Mouse (Mus musculus) monocyte, adult 2 months (primary cell): ENCODE results near the gene Pgm2.

ENCODE experiments used
- DNase-seq, 2 experiments: peaks; one replicate each; pipeline ENCODE4 v3.0.0; 2022; ENCODE audit warnings: low spot score in 2 of 2, low read depth in 1 of 2

Pgm2 gene

DNA sequence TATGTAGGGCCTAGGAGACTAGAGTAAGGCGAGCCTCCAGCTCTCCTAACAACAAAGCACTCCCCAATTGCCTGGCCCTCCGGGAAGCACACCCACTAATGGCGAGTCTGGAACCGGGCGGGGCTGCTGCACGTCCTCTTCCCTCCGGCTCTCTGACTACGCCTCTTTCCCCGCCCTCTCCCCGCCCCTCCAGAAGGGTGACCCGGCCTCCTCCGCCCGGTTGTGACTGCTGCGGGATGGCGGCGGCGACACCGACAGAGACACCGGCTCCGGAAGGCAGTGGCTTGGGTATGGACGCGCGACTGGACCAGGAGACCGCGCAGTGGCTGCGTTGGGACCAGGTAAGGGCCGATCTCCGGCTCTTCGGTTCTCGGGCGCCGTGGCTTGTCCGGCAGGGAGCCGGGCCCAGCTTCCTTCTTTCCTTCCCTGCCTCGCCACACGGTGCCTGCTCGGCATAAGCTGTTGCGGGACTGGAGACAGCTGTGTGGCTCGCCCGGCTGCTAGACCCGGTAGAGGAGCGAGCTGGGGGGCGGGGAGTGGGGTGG lies at the start of gene Pgm2:
TSS of gene Pgm2 (plus strand) at position 203 of the 545 bp plus-strand sequence.
- peak; percentile 27 to 70 for DNase-seq

DNA sequence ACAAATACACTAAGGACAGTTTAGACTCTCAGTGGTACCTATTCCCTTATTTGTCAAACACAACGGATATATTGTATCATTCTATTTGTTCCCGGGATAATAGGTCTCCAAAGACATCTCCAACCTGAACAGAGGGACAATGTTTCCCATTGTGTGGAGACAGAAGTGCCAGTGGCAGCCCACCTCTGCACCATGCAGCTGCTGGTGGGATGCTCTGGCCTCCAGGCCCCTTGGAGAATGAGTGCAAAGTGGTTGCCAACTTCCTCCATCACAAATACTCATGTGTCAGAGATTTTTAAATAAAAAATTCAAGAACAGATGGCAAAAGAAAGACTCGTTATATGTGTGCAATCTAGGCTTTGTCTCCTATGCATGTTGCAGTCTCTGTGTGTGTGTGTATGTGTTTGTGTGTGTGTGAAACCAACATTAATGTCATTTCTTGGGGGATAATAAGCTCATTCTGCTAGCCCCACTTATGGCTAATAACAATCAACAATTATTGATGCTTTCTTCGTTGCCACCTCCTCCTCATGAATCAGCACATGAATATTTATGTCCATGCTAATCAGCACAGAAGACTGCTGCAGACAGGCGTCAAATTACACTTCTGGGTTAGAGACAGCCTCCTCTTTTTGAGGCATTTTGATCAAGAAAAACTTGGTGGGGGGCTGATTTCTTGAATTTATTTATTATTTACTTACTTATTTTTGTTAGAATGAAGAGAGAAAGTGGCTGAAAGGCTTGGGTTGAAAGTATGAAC lies 48.9 kb upstream of the Pgm2 start:
- DNase-seq, result no peak

DNA sequence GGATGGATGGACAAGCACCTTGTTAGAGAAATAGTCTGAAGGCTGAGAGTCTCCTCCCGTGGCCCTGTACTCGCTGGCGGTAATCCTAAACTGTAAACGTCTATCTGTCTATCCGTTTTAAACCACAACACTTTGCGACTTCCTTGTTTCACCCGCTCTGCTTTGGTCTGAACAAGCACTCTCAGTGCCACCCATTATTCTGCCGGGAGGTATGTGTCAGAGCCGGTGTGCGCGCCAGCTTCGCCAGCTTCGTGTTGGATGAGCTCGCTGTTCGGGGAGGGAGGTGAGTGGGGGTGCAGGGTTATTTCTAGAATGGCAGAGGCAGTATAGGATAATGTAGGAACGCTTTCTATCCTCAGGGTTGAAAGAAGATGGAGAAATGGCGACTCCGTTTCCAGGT lies 48.0 kb upstream of the Pgm2 start:
- DNase-seq, result no peak

GRCm38 (mm10) chr5:64045502-64045901 lies 47.2 kb upstream of the Pgm2 start:
- no peak for DNase-seq

DNA sequence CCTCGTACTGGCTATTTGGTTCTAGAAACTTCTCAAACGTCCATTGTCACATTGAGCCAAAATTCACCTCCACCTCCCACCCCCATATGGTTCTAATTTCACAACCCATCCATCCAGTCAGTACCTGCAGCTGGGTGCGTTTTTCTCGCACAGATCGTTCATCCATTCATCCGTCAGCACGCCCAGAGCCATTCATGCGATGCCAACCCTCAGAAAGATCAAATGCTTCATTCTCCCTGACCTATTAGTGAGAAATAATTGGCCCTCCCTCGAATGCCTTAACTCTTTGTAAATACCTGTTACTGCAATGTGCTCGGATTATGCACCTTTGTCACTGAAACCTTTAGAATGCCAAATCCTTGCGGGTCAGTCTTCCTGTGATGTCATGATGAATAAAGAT lies 45.8 kb upstream of the Pgm2 start:
- no peak for DNase-seq

- DNase-seq, result no peak
Observed at GRCm38 (mm10) chr5:64047921-64048320, 44.8 kb upstream of the Pgm2 start.

DNA sequence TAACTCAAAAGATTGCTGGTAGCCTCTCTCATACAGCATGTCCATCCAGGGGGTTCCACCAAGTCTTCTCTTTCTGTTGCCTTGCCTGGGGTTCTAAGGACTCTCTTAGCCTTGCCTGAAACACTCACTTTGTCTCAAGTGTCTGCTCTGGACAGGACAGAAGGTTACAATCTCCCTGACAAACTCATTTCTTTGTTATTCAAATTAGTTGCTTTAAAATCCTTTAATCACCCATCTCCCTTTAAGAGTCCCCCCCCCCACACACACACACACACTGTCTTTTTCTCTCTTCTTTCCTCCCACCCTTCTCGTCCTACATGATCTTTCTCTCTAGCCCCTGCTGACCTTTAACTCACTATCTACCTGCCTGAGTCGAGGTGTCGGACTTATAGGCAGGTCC lies 44.1 kb upstream of the Pgm2 start:
- DNase-seq, result no peak

DNA sequence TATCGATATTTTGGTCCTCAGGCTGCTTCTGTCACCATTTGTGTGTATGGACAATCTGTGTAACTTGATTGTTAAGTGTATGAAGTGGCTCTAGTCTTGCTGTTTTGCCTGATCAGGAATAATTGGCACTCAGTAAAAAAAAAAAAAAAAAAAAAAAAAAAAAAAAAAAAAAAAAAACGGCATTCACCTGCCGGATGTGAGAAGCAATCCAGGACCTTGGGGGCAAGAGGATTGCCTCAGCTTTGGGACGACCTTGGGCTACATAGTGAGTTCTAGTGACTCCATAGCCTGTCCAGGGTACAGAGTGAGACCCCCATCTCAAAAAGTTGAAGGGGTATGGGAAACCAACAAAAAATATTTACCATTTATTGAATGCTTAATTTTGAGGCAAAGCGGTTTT lies 43.5 kb upstream of the Pgm2 start:
- DNase-seq, result no peak

- DNase-seq, result no peak
Observed at GRCm38 (mm10) chr5:64053010-64053409, 39.7 kb upstream of the Pgm2 start.

DNA sequence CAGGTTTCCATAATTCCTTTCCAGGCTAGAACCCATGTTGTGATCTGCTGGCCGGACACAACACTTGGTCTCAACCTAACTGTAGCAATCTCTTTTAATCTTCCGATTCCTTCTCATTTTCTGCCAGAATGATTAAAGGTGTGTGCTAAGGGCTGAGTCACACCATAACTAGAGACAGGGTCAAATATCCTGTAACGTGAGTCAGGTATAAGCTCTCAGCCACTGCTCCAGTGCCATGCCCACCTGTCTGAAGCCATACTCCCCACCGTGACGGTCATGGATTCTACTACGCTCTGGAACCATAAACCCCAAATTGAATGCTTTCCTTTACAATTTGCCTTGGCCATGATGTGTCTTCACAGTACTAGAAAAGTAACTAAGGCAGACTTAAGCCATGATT lies 36.5 kb upstream of the Pgm2 start:
- DNase-seq, result no peak

- DNase-seq, result no peak
Observed at GRCm38 (mm10) chr5:64060881-64061280, 31.9 kb upstream of the Pgm2 start.

DNA sequence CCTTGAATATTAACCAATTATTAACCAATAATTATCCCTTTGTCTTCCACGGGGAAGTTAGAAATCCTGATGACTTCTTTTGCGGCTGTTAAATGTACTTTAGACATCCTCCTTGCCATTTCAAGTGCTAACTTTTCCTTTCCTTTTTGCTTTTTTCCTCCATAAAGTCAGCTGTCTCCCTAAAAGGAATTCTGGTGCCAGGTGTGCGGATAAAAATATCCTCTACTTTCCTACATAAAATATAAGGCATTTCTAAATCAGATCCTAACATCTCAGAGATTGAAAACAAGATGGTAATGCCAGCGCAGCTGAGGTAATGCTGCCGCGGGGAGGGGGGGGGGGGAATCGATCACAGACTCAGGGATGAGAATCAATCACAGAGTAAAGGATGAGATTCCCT lies 31.1 kb upstream of the Pgm2 start:
- DNase-seq, result no peak

DNA sequence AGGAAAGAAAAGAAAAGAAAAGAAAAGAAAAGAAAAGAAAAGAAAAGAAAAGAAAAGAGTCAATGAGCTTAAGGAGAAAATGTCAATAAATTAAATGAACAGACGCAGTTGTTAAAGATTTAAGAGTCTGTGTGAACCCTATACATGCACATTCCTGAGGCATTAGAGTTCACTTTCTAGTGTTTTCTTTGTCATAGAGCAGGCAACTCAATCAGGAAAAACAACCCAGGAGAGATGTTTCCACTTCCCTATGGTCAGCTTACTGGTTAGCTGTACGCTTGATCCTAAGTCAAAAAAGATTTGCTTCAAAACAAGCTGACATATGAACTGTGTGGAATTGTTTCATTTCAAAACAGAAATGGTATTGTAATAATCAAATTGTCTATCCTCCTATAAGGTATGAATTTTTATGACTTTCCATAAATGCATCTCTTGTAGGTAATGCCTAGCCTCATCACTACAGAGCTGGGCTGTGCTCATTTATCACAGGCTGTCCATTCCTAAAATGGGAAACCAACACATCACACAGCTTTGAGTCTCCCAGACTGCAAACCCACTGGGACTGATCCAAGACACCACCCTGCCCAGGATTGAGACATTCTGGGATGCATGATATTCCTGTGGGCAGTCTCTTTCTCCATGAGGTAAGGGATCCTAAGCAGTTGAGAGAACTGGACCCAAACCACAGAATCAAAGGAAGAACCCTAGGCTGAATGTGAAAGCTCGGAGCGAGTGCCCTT lies 29.7 kb upstream of the Pgm2 start:
- no peak for DNase-seq

GRCm38 (mm10) chr5:64063622-64064355 lies 29.0 kb upstream of the Pgm2 start:
- DNase-seq, result no peak

DNA sequence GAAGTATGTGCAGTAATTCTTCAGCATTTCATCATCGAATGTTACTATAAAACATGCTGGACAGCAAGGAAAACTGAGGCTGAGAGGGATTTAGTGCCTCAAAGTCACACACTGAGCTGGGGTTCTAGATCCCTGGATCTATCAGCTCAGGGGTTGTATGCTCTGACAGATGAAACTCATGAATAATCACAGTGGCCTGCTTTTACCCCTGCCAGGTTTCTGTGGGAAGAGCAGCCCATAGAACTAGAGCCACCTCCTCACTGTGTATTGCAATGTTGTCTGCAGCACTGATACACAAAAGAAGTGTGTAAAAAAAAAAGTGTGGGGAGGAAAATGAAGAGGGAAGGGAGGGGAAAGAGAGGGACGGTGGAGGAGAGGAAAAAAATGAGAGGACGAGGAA lies 28.3 kb upstream of the Pgm2 start:
- no peak for DNase-seq

GRCm38 (mm10) chr5:64065497-64066046 lies 27.2 kb upstream of the Pgm2 start:
- no peak for DNase-seq

DNA sequence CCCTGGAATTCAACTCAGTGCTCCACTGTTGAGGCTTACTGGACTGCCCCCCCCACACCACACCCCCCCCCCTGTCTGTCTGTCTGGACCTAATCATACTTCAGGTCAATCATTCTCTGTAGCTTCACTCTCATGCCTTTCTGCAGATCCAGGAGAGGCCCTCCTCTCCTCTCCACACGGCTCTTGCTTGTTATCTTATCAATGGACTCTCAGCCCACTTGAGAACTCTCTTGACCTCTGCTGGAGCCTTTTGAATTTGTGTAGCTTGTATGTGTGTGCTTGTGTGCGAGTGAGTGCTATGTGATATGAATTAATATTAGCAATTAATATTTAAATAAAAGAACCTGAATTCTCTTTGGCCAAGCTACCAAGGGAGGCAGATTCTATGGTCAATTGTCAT lies 26.6 kb upstream of the Pgm2 start:
- no peak for DNase-seq

- no peak for DNase-seq
Observed at GRCm38 (mm10) chr5:64067576-64067975, 25.2 kb upstream of the Pgm2 start.

DNA sequence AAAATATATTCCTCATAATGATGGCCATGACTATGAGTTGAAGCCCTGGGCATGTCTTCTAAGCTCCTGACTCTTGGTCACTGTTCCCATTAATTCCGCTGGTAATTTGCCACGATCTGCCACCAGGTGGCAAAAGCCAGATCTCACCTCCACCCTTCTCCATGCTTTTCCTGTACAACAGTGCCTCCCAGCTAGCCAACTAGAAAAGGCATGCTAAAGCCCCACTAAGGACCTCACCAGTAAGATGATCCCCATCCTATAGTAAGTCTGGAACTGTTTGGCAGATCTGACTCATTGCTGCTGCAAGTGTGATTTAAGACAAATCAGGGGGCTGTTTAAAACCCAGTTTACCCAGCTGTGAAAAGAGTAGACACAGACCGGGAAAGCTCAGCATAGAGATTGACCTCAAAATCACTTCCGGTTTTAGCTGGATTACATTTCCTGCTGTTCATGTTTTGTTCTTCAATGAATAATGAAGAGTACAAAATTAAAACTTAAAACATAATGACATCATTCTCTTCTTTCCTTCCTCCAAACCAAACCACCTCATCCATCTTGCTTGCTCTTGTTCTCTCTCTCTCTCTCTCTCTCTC lies 22.6 kb upstream of the Pgm2 start:
- peak; percentile 34 to 48 for DNase-seq

DNA sequence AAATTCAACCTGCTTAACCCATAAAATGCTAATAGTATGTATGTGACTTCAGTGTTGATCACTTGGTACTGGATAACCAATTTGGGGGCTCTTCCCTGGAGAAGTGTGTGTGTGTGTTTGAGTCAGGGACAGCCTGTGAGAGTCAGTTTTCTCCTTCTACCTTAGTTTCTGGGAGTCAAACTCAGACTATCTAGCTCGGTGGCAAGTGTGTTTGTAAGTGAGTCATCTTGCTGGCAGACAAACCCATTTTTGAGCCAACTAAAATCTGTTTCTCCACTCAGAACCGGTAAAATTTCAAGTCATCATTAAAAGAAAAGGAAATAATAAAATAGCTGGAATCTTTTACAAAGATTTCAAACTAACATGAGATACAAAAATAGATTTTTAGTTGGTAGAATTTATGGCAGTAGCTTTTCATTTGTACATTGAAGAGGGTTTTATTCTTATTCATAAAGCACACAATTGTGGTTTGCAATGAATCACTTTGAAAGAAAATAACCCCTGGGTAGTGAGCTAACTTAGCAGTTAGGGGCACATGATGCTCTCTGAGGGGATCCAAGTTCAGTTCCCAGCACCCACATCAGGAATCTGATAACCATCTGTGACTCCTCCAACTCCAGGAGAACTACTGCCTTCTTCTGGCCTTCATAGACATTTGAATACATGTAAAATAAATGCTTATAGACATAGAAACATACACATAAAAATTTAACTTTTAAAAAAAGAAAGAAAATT lies 21.8 kb upstream of the Pgm2 start:
- no peak for DNase-seq
